Mouse (Mus musculus) bone marrow, adult 2 months (tissue): ENCODE measurements around the gene Cnpy3.

Experiments
- CTCF ChIP-seq: fragments of 200-500 bp; IDR thresholded peaks from 2 replicates; pipeline ENCODE4 v1.5.1; 2011; ENCODE audit warnings: low read length, control low read depth; ENCODE audit not compliant: control insufficient read depth, insufficient read depth
- POLR2A ChIP-seq: fragments of 200-500 bp; IDR thresholded peaks from 2 replicates; pipeline ENCODE4 v1.6.1; 2011; ENCODE audit warnings: low read depth, mild to moderate bottlenecking, control low read depth, low read length, borderline replicate concordance; ENCODE audit not compliant: control insufficient read depth

- TF ChIP-seq POLR2A (no peak), CTCF (no peak)
Observed at GRCm38 (mm10) chr17:46724477-46725084, 27.4 kb downstream of the Cnpy3 start.
